Mouse (Mus musculus) G1E (cell line): ENCODE data around the gene Fam84a. TPM values are rescaled to one million over a fixed set of nuclear protein-coding genes. Genes with fewer than 3 reads are reported as not detected.

Experiments used
- ATAC-seq: 2 replicates; pipeline ENCODE4 v1.8.0; 2016; ENCODE audit warnings: mild to moderate bottlenecking; ENCODE audit not compliant: insufficient number of reproducible peaks, poor library complexity, low FRiP score, severe bottlenecking; ENCODE audit errors: extremely low read depth
- DNase-seq: peaks from one replicate; pipeline ENCODE4 v3.0.0; 2012; ENCODE audit warnings: low spot score
- H3K27me3 ChIP-seq: 2 replicates; pipeline ENCODE4 v1.6.1; 2012; ENCODE audit warnings: mild to moderate bottlenecking, low read length, inconsistent platforms; ENCODE audit not compliant: insufficient read depth
- H3K36me3 ChIP-seq: replicated peaks from 2 replicates; pipeline ENCODE3; 2012; ENCODE audit warnings: mild to moderate bottlenecking, inconsistent platforms
- H3K4me1 ChIP-seq: 2 replicates; pipeline ENCODE4 v1.6.1; 2012; ENCODE audit warnings: low read depth, low read length, inconsistent platforms, mixed read lengths; ENCODE audit not compliant: insufficient read depth
- H3K4me3 ChIP-seq: 2 replicates; pipeline ENCODE4 v1.5.1; 2012; ENCODE audit warnings: low read depth, mild to moderate bottlenecking, inconsistent platforms, low read length, moderate library complexity, mixed read lengths
- H3K9me3 ChIP-seq: replicated peaks from 2 replicates; pipeline ENCODE4 v1.6.1; 2012; ENCODE audit warnings: inconsistent platforms
- CTCF ChIP-seq: IDR thresholded peaks from 2 replicates; pipeline ENCODE4 v1.5.1; 2012; ENCODE audit warnings: low read depth, low read length, inconsistent platforms, mixed read lengths
- GATA1 ChIP-seq: IDR thresholded peaks from 2 replicates; pipeline ENCODE4 v1.6.1; 2012; ENCODE audit warnings: borderline replicate concordance, low read length, inconsistent platforms, mixed read lengths
- GATA2 ChIP-seq: IDR thresholded peaks from 2 replicates; pipeline ENCODE4 v1.6.1; 2012; ENCODE audit warnings: low read depth, low read length, inconsistent platforms, borderline replicate concordance
- POLR2AphosphoS5 ChIP-seq: IDR thresholded peaks from 2 replicates; pipeline ENCODE4 v1.6.1; 2012; ENCODE audit warnings: low read depth, low read length, inconsistent platforms; ENCODE audit not compliant: insufficient replicate concordance
- TAL1 ChIP-seq: conservative IDR thresholded peaks from 2 replicates; pipeline ENCODE4 v1.6.1; 2012; ENCODE audit warnings: low read depth, low read length, inconsistent platforms, mixed read lengths
- polyA plus RNA-seq: library from polyadenylated mRNA; stranded (reverse); fragments of >175 nt; gene quantifications from 2 replicates; pipeline ENCODE4 v1.2.3, GENCODE M21; 2012
- total RNA-seq, 2 experiments: library from RNA; stranded (forward) in 1 of 2; stranded (reverse) in 1 of 2; fragments of 200-1000 nt in 1 of 2; fragments of >200 nt in 1 of 2; fragmentation: Nextera tagmentation in 1 of 2; gene quantifications; 2 replicates each; pipeline ENCODE4 v1.2.3; 2014 to 2017

The Fam84a gene
- total and polyA plus RNA-seq, 3 experiments: 0.05 TPM; not detected in 2

DNA sequence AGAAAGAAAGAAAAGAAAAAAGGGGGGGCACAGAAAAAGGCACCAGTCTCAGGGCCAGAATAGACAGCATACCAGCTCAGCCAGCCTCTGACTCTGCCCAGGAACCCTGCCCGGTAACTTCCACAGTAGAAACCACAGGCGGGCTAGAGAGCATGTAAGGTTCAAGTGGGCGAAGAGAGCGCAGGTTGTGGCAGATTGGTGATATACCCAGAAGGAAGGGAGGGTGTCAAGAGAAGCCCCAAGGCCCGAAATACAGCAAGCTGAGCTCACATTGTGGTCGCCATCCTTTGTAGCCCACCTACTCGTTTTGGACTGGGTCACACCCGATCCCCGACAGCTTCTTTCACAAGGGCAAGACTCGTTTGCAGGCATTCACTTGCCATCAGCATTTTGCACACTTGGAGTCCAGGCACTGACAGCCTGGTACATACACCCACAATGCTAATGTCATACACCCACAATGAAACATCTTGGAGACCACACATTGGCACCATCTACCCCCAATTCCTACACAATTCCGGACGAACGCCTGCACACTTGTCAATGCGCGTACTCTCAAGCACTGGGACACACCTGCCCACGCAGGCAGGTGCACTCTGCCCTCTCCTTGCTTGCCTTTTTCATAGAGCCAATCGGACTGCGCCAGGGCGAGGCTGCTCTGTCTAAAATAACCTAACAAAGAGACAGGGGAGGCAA is 770 bp downstream of the Fam84a start:
- Histone ChIP-seq H3K9me3 (peaks cover 29% of the 10 kb centered on the region), H3K27me3 (no peaks in the 10 kb centered on the region), H3K4me3 (no peak overlapping the region), H3K36me3 (no peaks in the 10 kb centered on the region), H3K4me1 (no peaks in the 10 kb centered on the region)
- DNase-seq (no peak), ATAC-seq (no peak)
- TF ChIP-seq POLR2AphosphoS5: no peak
- TF ChIP-seq GATA1: no peak
- no peak for TF ChIP-seq TAL1
- no peak for TF ChIP-seq CTCF
- no peak for TF ChIP-seq GATA2

DNA sequence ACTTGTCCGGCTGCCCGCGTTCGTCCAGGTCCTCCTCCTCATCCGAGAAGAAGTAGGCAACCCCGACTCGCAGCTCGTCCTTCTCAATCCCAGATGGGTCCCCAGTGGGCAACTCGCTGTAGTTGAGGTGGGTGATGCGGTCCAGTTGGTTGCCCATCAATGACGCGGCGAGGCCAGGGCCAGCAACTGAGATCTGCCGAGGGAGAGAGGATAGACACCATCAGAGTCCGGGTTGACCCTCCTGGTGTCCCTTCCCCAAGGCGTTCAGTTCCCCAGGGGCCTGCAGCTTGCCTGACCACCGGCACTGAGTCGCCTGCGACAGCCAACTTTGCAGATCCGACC is 1.3 kb downstream of the Fam84a start:
- Histone ChIP-seq H3K9me3 (peaks cover 29% of the 10 kb centered on the region), H3K4me3 (no peak overlapping the region), H3K4me1 (no peaks in the 10 kb centered on the region), H3K36me3 (no peaks in the 10 kb centered on the region), H3K27me3 (no peaks in the 10 kb centered on the region)
- TF ChIP-seq TAL1: no peak
- TF ChIP-seq POLR2AphosphoS5: no peak
- no peak for TF ChIP-seq GATA2
- ATAC-seq (no peak), DNase-seq (no peak)

DNA sequence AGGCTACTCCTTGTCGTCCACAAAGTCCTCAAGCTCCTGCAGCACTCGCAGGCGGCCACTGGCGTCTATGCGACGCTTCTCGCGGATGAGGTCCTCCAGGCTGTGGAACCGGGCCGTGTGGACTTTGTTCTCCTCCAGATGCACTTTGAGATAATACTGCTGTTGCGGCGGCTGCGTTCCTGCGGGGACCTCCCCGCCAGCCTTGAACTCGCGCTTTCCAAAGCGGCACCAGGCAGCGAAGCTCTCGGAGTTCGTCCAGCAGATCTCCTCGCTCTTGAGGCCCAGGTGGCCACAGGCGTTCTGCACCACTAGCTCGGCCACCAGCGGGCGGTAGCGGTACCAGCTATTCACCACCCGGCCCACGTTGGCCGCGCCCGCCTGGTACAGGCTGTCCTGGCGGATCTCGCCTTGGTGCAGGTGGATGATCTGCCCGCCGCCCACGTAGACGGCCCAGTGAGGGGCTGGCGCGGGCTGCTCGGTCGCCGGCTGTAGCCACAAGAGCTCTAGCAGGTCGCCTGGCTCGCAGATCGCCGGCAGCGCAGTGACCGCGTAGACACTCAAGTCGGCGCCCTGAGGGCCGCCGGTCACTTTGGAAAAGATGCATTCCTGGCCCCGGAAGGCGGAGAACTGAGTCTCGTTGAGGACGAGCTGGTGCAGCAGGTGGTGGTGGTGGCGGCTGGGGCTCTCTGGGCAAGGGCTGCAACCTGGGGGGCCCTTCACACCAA is 1.8 kb downstream of the Fam84a start:
- no peaks in the 10 kb centered on the region for H3K36me3 ChIP-seq
- H3K4me3 ChIP-seq: no peak overlapping the region; the same call in 1 of the 2 replicates
- no peaks in the 10 kb centered on the region for H3K4me1 ChIP-seq
- H3K27me3 ChIP-seq: no peaks in the 10 kb centered on the region
- DNase-seq (no peak), ATAC-seq (no peak)
- H3K9me3 ChIP-seq: peaks cover 29% of the 10 kb centered on the region
- no peak for TF ChIP-seq GATA2

DNA sequence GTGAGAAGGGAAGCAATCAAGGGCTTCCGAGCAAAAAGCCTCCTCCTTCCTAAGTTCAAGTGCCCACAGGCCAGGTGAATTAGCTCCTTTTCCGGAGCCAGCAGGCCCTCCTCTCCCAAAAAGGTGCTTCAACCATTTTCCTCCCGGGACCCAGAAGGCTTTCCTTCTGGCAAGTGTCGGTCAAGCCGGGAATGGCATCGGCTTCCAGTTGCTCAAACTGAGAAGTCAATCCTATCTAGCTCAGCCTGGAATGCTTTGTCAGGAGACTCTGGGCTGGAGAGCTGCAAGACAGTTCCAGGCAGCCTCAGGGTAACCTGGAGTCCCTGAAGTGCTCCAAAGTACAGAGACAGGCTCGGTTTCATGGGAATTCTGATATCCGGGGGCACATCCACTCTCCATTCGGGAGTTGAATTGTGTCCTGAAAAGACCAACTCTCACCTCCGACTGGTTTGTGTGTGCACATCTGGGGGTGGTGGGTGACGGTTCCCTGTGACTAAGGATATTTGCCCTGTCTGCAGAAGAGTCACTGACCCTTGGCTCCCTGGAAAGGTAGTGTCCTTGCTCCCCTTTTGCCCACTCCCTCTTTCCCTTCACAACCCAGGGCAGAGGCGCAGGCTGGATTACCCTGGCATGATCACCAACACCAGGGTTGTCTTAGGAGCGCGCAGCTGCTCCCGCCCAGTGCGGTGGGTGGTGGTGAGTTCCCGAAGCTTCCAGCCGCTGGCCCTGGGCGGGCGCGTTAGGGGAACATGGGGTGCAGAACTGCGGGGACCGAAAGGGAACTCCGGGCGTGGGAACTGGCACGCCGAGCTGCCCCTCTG is 2.6 kb downstream of the Fam84a start:
- peaks cover 29% of the 10 kb centered on the region for H3K9me3 ChIP-seq
- DNase-seq (no peak), ATAC-seq (no peak)
- no peak overlapping the region; the same call in 1 of the 2 replicates for H3K4me3 ChIP-seq
- H3K27me3 ChIP-seq: no peaks in the 10 kb centered on the region
- no peaks in the 10 kb centered on the region for H3K4me1 ChIP-seq
- TF ChIP-seq POLR2AphosphoS5: no peak
- TF ChIP-seq CTCF: no peak
- no peak for TF ChIP-seq TAL1
- no peak for TF ChIP-seq GATA1
- no peak for TF ChIP-seq GATA2
- H3K36me3 ChIP-seq: no peaks in the 10 kb centered on the region

DNA sequence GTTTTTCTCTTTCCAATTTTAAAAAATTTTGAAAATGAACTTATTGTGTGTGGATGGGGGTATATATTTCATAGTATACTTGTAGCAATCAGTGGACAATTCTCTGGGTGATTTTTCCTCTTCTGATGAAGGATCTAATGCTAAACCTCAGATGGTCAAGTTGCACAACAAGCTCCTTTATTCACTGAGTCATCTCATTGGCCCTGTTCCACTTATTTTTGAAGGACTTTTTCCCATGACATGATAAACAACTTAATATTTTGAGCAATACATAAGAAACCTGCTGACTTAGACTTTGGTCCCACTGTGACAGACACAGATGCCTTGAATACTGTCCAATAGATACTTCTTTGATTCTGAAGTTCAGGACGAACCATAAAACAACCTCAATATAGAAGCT is 14.8 kb downstream of the Fam84a start:
- ATAC-seq (no peak), DNase-seq (no peak)
- Histone ChIP-seq H3K27me3 (no peaks in the 10 kb centered on the region), H3K4me1 (no peaks in the 10 kb centered on the region), H3K4me3 (no peak overlapping the region), H3K36me3 (no peaks in the 10 kb centered on the region), H3K9me3 (no peaks in the 10 kb centered on the region)
- TF ChIP-seq GATA2 (no peak), GATA1 (no peak), POLR2AphosphoS5 (no peak), CTCF (no peak), TAL1 (no peak)

DNA sequence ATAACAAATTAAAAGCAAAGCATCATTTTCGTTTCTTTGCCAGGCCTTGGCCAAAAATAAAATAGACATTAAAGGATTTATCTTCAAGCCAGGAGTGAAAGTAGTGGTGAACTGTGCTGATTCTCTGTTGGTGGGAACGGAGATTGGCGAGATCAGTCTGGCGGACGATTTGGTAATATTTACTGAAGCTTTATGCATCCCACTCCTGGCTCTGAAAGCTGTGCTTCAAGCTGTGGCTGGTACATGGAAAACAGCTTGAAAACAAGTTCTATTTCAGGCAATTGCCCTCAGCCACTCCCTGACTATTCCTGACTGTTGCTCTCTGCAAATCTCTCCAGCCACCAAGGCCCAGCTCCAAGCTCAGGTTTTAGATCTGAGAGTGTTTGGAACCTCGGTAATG is 37.1 kb downstream of the Fam84a start:
- H3K4me1 ChIP-seq: no peaks in the 10 kb centered on the region
- no peaks in the 10 kb centered on the region for H3K9me3 ChIP-seq
- TF ChIP-seq POLR2AphosphoS5: no peak
- DNase-seq (no peak), ATAC-seq (no peak)
- no peaks in the 10 kb centered on the region for H3K36me3 ChIP-seq
- H3K4me3 ChIP-seq: no peak overlapping the region
- H3K27me3 ChIP-seq: no peaks in the 10 kb centered on the region
